Mouse (Mus musculus): Measurements from ENCODE around the gene Shisa2. TPM values are rescaled to one million over a fixed set of nuclear protein-coding genes. Genes with fewer than 3 reads are reported as not detected.
"Not testable (repeated sequence)": the region's sequence is repeated elsewhere in the genome, so short reads cannot be mapped to it uniquely, and the experiment has no call there.

Shisa2 gene
- 10 to 100 TPM; 53.5 to 76.6 TPM for total RNA-seq (2021)
- long read RNA-seq, experiment 1, transcript Shisa2-201 (2 exons, 3,119 nt) = major isoform, 80 of 88 reads
- long read RNA-seq, experiment 1, partial matches to known transcripts = 0 of 88 reads
- long read RNA-seq, experiment 1, other reads (novel, unspliced or antisense) = 7 of 88 reads
- long read RNA-seq, experiment 2, transcript Shisa2-201 (2 exons, 3,119 nt) = major isoform, 156 of 175 reads
- long read RNA-seq, experiment 2, partial matches to known transcripts = 0 of 175 reads
- long read RNA-seq, experiment 2, other reads (novel, unspliced or antisense) = 19 of 175 reads

- DNase-seq = peak; percentile 71 to 75
- intact Hi-C loops (cut with DNase I) = loop anchor here (5.0 kb wide), 1 partner anchor 52 kb away; no protein-coding TSS in a partner anchor
These were observed at the start of gene Shisa2 for GRCm38 (mm10) chr14:59625158-59625805. TSS of gene Shisa2 (plus strand) at chr14:59625308.

GRCm38 (mm10) chr14:59576385-59576784 lies 48.7 kb upstream of the Shisa2 start:
- intact Hi-C loops (cut with DNase I) = no loop called here
- DNase-seq = no peak

- DNase-seq = no peak
- intact Hi-C loops (cut with DNase I) = no loop called here
These were observed 34.5 kb upstream of the Shisa2 start for GRCm38 (mm10) chr14:59590614-59591013.

GRCm38 (mm10) chr14:59591901-59592300 lies 33.2 kb upstream of the Shisa2 start:
- DNase-seq = no peak
- intact Hi-C loops (cut with DNase I) = no loop called here

GRCm38 (mm10) chr14:59592593-59592992 lies 32.5 kb upstream of the Shisa2 start:
- no peak for DNase-seq
- intact Hi-C loops (cut with DNase I) = no loop called here

- no peak for DNase-seq
- intact Hi-C loops (cut with DNase I) = loop anchor here (5.0 kb wide), 1 partner anchor 652 kb away; no protein-coding TSS in a partner anchor
These were observed 30.1 kb upstream of the Shisa2 start for GRCm38 (mm10) chr14:59594988-59595387.

- intact Hi-C loops (cut with DNase I) = loop anchor here (5.0 kb wide), 1 partner anchor 650 kb away; no protein-coding TSS in a partner anchor
- DNase-seq = peak; percentile 90 to 98
These were observed 27.5 kb upstream of the Shisa2 start, which contains the start of gene Cdadc1 for GRCm38 (mm10) chr14:59597398-59598259. TSS of gene Cdadc1 (minus strand) at chr14:59597959.

GRCm38 (mm10) chr14:59598260-59598627 lies 26.9 kb upstream of the Shisa2 start:
- intact Hi-C loops (cut with DNase I) = loop anchor here (5.0 kb wide), 1 partner anchor 649 kb away; no protein-coding TSS in a partner anchor
- DNase-seq = no peak

- intact Hi-C loops (cut with DNase I) = loop anchor here (2.0 kb wide), 1 partner anchor 415 kb away; no protein-coding TSS in a partner anchor
- DNase-seq = no peak
These were observed 21.0 kb upstream of the Shisa2 start for GRCm38 (mm10) chr14:59604002-59604645.

GRCm38 (mm10) chr14:59605671-59606353 lies 19.3 kb upstream of the Shisa2 start:
- peak in 1 of 2 experiments; percentile 59 for DNase-seq
- intact Hi-C loops (cut with DNase I) = loop anchor here (2.0 kb wide), 2 partner anchors 337 to 413 kb away; no protein-coding TSS in a partner anchor

GRCm38 (mm10) chr14:59607021-59607420 lies 18.1 kb upstream of the Shisa2 start:
- intact Hi-C loops (cut with DNase I) = loop anchor here (2.0 kb wide), 1 partner anchor 336 kb away; no protein-coding TSS in a partner anchor
- DNase-seq = no peak

GRCm38 (mm10) chr14:59612920-59613625 lies 12.0 kb upstream of the Shisa2 start:
- intact Hi-C loops (cut with DNase I) = no loop called here
- DNase-seq = peak in 1 of 2 experiments; percentile 62

- DNase-seq; intact Hi-C loops (cut with DNase I): not testable (repeated sequence)
These were observed 11.0 kb upstream of the Shisa2 start for GRCm38 (mm10) chr14:59614149-59614548.

- intact Hi-C loops (cut with DNase I) = no loop called here
- DNase-seq = no peak
These were observed 8.3 kb upstream of the Shisa2 start for GRCm38 (mm10) chr14:59616802-59617201.

- intact Hi-C loops (cut with DNase I) = no loop called here
- DNase-seq = no peak
These were observed 702 bp upstream of the Shisa2 start for GRCm38 (mm10) chr14:59624326-59624885.

GRCm38 (mm10) chr14:59625806-59626364 lies 777 bp downstream of the Shisa2 start:
- intact Hi-C loops (cut with DNase I) = loop anchor here (2.0 to 5.0 kb wide), 2 partner anchors 51 to 93 kb away; no protein-coding TSS in a partner anchor
- peak in 1 of 2 experiments; percentile 27 for DNase-seq

- DNase-seq = no peak
- intact Hi-C loops (cut with DNase I) = loop anchor here (2.0 to 5.0 kb wide), 2 partner anchors 51 to 92 kb away; no protein-coding TSS in a partner anchor
These were observed 1.6 kb downstream of the Shisa2 start for GRCm38 (mm10) chr14:59626711-59627110.

All from gastrocnemius, postnatal 36 days (tissue).